Mouse (Mus musculus) left cerebral cortex, adult 6 months (tissue): ENCODE measurements around the gene Gm773. TPM values are rescaled to one million over a fixed set of nuclear protein-coding genes. Genes with fewer than 3 reads are reported as not detected.

ENCODE experiments used
- long read RNA-seq, 2 experiments: library from polyadenylated mRNA; unstranded; transcript quantifications; one replicate each; pipeline ENCODE4 v2.0.0; 2019 to 2020
- polyA plus RNA-seq: library from polyadenylated mRNA; unstranded; fragments of <200 nt; fragmentation: Nextera tagmentation; gene quantifications from 2 replicates; pipeline ENCODE4 v1.2.3, GENCODE M21; 2021

Gm773 gene
- not detected in 2 replicates for polyA plus RNA-seq
- long read RNA-seq, experiment 1 = 0 reads
- long read RNA-seq, experiment 2 = 0 reads

DNA sequence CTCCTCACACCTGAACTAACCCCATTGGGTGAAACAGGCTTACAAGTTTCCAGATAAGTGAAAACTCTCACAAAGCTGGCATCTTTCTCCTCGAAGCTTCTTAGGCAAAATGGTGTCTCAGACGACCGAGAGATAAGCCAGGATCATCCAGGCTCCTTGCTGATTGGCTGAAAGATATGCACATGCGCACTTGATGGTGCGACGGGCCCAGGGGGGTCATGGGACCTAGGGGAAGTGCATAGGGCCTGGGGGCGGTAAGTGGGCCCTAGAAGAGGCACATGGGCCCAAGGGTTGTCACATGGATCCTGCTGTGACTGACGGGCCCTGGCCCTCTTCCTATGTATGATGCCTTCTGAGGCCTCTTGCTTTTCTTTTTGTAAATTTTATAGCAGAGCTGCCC lies at the start of gene Gm773:
TSS of gene Gm773 (minus strand) at position 111 of the 400 bp plus-strand sequence.

Other genes starting within 250 kb of the Gm773 start
- gene 3830403N18Rik, start 76.3 kb downstream of the Gm773 start, polyA plus RNA-seq = 0.36 and 0.60 TPM in 2 replicates
- 2.1 TPM in 2 replicates for gene Zfp449, start 133.5 kb upstream of the Gm773 start, polyA plus RNA-seq
- 16.1 and 19.0 TPM in 2 replicates for gene Smim10l2a, start 161.7 kb upstream of the Gm773 start, polyA plus RNA-seq
- gene Gm2174, start 235.1 kb upstream of the Gm773 start, polyA plus RNA-seq = 0.88 TPM in 1 of 2 replicates, not detected in the other
- 3.0 and 4.2 TPM in 2 replicates for gene Ints6l, start 242.0 kb upstream of the Gm773 start, polyA plus RNA-seq